Comparison of ENCODE assay signal across 22 mouse cellular contexts in genomic region chr12:13056246-13056645, GRCm38 (mm10).
DNase-seq lines count a peak whose midpoint lies in the region; ATAC-seq and TF ChIP-seq lines count a peak whose summit lies in the region.
"Had no signal": no experiment of that assay in that cellular context is flagged by ENCODE, and none has a peak within 500 bp of the region (broad histone marks: within the 10 kb centered on the region; RNA-seq: fewer than 3 reads in every experiment).

No protein-coding gene starts in this region.

- no peak overlapping the region for H3K9ac ChIP-seq in hindbrain, postnatal 0 days (replicated peaks; ENCODE audit: low read length)
- no peak overlapping the region for H3K9ac ChIP-seq in hindbrain, embryonic 16.5 days (ENCODE audit: low read depth, low read length)
- no peak overlapping the region for H3K9ac ChIP-seq in midbrain, embryonic 14.5 days (replicated peaks; ENCODE audit: low read length)
- no peak overlapping the region for H3K9ac ChIP-seq in midbrain, embryonic 13.5 days (replicated peaks)
- H3K9ac ChIP-seq in embryonic facial prominence, embryonic 15.5 days = no peak overlapping the region
- H3K9ac ChIP-seq: heart, embryonic 15.5 days; hindbrain, embryonic 14.5 days; intestine, embryonic 15.5 days; neural tube, embryonic 12.5 days; stomach, embryonic 15.5 days had no signal

- no peak overlapping the region for H3K4me3 ChIP-seq in hindbrain, postnatal 0 days (ENCODE audit: low read length)
- H3K4me3 ChIP-seq in hindbrain, embryonic 16.5 days (ENCODE audit: low read length) = no peak overlapping the region
- no peak overlapping the region for H3K4me3 ChIP-seq in midbrain, embryonic 14.5 days (replicated peaks; ENCODE audit: low read depth, low read length)
- no peak overlapping the region for H3K4me3 ChIP-seq in midbrain, embryonic 13.5 days (replicated peaks)
- H3K4me3 ChIP-seq in embryonic facial prominence, embryonic 15.5 days (replicated peaks) = no peak overlapping the region
- H3K4me3 ChIP-seq: heart, embryonic 15.5 days; intestine, embryonic 15.5 days; neural tube, embryonic 12.5 days; stomach, embryonic 15.5 days had no signal

- intact Hi-C loops in heart, postnatal 10 days (cut with DNase I) = no loop called here

- H3K9me3 ChIP-seq in hindbrain, postnatal 0 days (ENCODE audit: low read length) = no peaks in the 10 kb centered on the region
- H3K9me3 ChIP-seq in hindbrain, embryonic 16.5 days (ENCODE audit: control insufficient read depth, low read length) = no peaks in the 10 kb centered on the region
- H3K9me3 ChIP-seq in midbrain, embryonic 14.5 days (ENCODE audit: control insufficient read depth, low read length) = no peaks in the 10 kb centered on the region
- no peaks in the 10 kb centered on the region for H3K9me3 ChIP-seq in midbrain, embryonic 13.5 days
- H3K9me3 ChIP-seq in embryonic facial prominence, embryonic 15.5 days (replicated peaks) = no peaks in the 10 kb centered on the region
- H3K9me3 ChIP-seq: heart, embryonic 15.5 days; intestine, embryonic 15.5 days; neural tube, embryonic 12.5 days; stomach, embryonic 15.5 days had no signal

- H3K27me3 ChIP-seq in hindbrain, postnatal 0 days (ENCODE audit: insufficient read depth, low read length) = no peaks in the 10 kb centered on the region
- H3K27me3 ChIP-seq in hindbrain, embryonic 16.5 days (replicated peaks; ENCODE audit: control insufficient read depth, insufficient read depth, low read length) = no peaks in the 10 kb centered on the region
- no peaks in the 10 kb centered on the region for H3K27me3 ChIP-seq in midbrain, embryonic 14.5 days (ENCODE audit: control insufficient read depth, insufficient read depth, low read length)
- no peaks in the 10 kb centered on the region for H3K27me3 ChIP-seq in midbrain, embryonic 13.5 days
- H3K27me3 ChIP-seq in embryonic facial prominence, embryonic 15.5 days = no peaks in the 10 kb centered on the region
- H3K27me3 ChIP-seq: heart, embryonic 15.5 days; intestine, embryonic 15.5 days; neural tube, embryonic 12.5 days; stomach, embryonic 15.5 days had no signal

- H3K4me2 ChIP-seq in hindbrain, postnatal 0 days (ENCODE audit: low read depth, low read length) = no peak overlapping the region
- H3K4me2 ChIP-seq in hindbrain, embryonic 16.5 days (ENCODE audit: low read length) = no peak overlapping the region
- no peak overlapping the region for H3K4me2 ChIP-seq in midbrain, embryonic 14.5 days (ENCODE audit: low read length)
- no peak overlapping the region for H3K4me2 ChIP-seq in midbrain, embryonic 13.5 days (replicated peaks)
- no peak overlapping the region for H3K4me2 ChIP-seq in embryonic facial prominence, embryonic 15.5 days (replicated peaks)
- H3K4me2 ChIP-seq: heart, embryonic 15.5 days; hindbrain, embryonic 14.5 days; intestine, embryonic 15.5 days; neural tube, embryonic 12.5 days; stomach, embryonic 15.5 days had no signal

- no peak overlapping the region for H3K27ac ChIP-seq in hindbrain, postnatal 0 days
- H3K27ac ChIP-seq in hindbrain, embryonic 16.5 days (ENCODE audit: low read depth, low read length) = no peak overlapping the region
- H3K27ac ChIP-seq in midbrain, embryonic 14.5 days (replicated peaks; ENCODE audit: low read depth, low read length) = no peak overlapping the region
- no peak overlapping the region for H3K27ac ChIP-seq in midbrain, embryonic 13.5 days
- no peak overlapping the region for H3K27ac ChIP-seq in embryonic facial prominence, embryonic 15.5 days (replicated peaks)
- H3K27ac ChIP-seq: heart, embryonic 15.5 days; hindbrain, embryonic 14.5 days; intestine, embryonic 15.5 days; macrophage; neural tube, embryonic 12.5 days; stomach, embryonic 15.5 days had no signal

- no peaks in the 10 kb centered on the region for H3K36me3 ChIP-seq in hindbrain, postnatal 0 days (ENCODE audit: insufficient read depth, low read length)
- no peaks in the 10 kb centered on the region for H3K36me3 ChIP-seq in hindbrain, embryonic 16.5 days (ENCODE audit: control insufficient read depth, insufficient read depth, low read length)
- no peaks in the 10 kb centered on the region for H3K36me3 ChIP-seq in midbrain, embryonic 14.5 days (ENCODE audit: control insufficient read depth, insufficient read depth, low read length)
- no peaks in the 10 kb centered on the region for H3K36me3 ChIP-seq in midbrain, embryonic 13.5 days
- H3K36me3 ChIP-seq in embryonic facial prominence, embryonic 15.5 days = no peaks in the 10 kb centered on the region
- H3K36me3 ChIP-seq: heart, embryonic 15.5 days; intestine, embryonic 15.5 days; neural tube, embryonic 12.5 days; stomach, embryonic 15.5 days had no signal

- TF ChIP-seq CTCF in hindbrain, postnatal 0 days (IDR thresholded peaks at IDR 0.05; ENCODE audit: low read depth) = no peak

- WGBS in hindbrain, postnatal 0 days = 23% methylated on average over 7 of the region's 7 CpGs
- 30% methylated on average over 7 of the region's 7 CpGs for WGBS in hindbrain, embryonic 16.5 days
- WGBS in midbrain, embryonic 14.5 days = 27% methylated on average over 7 of the region's 7 CpGs
- WGBS in midbrain, embryonic 13.5 days = 35% methylated on average over 7 of the region's 7 CpGs
- 20% methylated on average over 7 of the region's 7 CpGs for WGBS in embryonic facial prominence, embryonic 15.5 days

- ATAC-seq in hindbrain, postnatal 0 days = peak; percentile 48; the same call in 1 of the 2 replicates
- ATAC-seq in hindbrain, embryonic 16.5 days = no peak
- no peak for ATAC-seq in midbrain, embryonic 14.5 days (ENCODE audit: low FRiP score, low TSS enrichment)
- ATAC-seq in midbrain, embryonic 13.5 days = no peak
- peak; percentile 53; the same call in 1 of the 2 replicates for ATAC-seq in embryonic facial prominence, embryonic 15.5 days (ENCODE audit: insufficient number of reproducible peaks, low FRiP score, low TSS enrichment, low read depth)
- ATAC-seq: forebrain, embryonic 14.5 days; intestine, embryonic 15.5 days had no signal

- DNase-seq in embryo, embryonic 11 days = peak; percentile 25
- DNase-seq in embryo, embryonic 10.5 days (ENCODE audit: low spot score) = no peak
- DNase-seq in hindbrain, postnatal 0 days (ENCODE audit: low spot score) = peak; percentile 46
- peak; percentile 54 for DNase-seq in midbrain, embryonic 14.5 days
- DNase-seq in heart, postnatal 10 days = no peak
- DNase-seq: adrenal gland, postnatal 36 days; cerebellum, adult 11-12 months; cerebellum, postnatal 25 days; heart, postnatal 4 days; kidney, adult 8-10 months; kidney, postnatal 10 days; thymus, postnatal 36 days had no signal

- H3K4me1 ChIP-seq in hindbrain, postnatal 0 days (ENCODE audit: insufficient read depth, low read length) = peaks cover 11% of the 10 kb centered on the region; the same call in 1 of the 2 replicates
- peaks cover 2% of the 10 kb centered on the region; the same call in 1 of the 2 replicates for H3K4me1 ChIP-seq in hindbrain, embryonic 16.5 days (ENCODE audit: control insufficient read depth, insufficient read depth, low read depth, low read length)
- H3K4me1 ChIP-seq in midbrain, embryonic 14.5 days (ENCODE audit: control insufficient read depth, insufficient read depth, low read length) = no peaks in the 10 kb centered on the region
- H3K4me1 ChIP-seq in midbrain, embryonic 13.5 days (replicated peaks) = peaks cover 5% of the 10 kb centered on the region; the same call in 1 of the 2 replicates
- peaks cover 13% of the 10 kb centered on the region for H3K4me1 ChIP-seq in embryonic facial prominence, embryonic 15.5 days
- H3K4me1 ChIP-seq: heart, embryonic 15.5 days; neural tube, embryonic 12.5 days; stomach, embryonic 15.5 days had no signal

Comparison
In these comparisons a context has a peak if more than half of its experiments do, and no peak if none do; other contexts are left out.
1. DNase-seq: peak in embryo, embryonic 11 days (single experiment), hindbrain, postnatal 0 days (single experiment) and midbrain, embryonic 14.5 days (single experiment); none in embryo, embryonic 10.5 days (single experiment) and heart, postnatal 10 days (0 of 2).
2. ATAC-seq: peak in hindbrain, postnatal 0 days (single experiment) and embryonic facial prominence, embryonic 15.5 days (single experiment); none in hindbrain, embryonic 16.5 days (single experiment), midbrain, embryonic 14.5 days (single experiment) and midbrain, embryonic 13.5 days (single experiment).